In genomic region chr4:40329737-40330136, GRCm38 (mm10) we compare ENCODE assay signal across 18 mouse cellular contexts. TPM values are rescaled to one million over a fixed set of nuclear protein-coding genes. Genes with fewer than 3 reads are reported as not detected.
DNase-seq lines count a peak whose midpoint lies in the region; ATAC-seq and TF ChIP-seq lines count a peak whose summit lies in the region.
"Had no signal": no experiment of that assay in that cellular context is flagged by ENCODE, and none has a peak within 500 bp of the region (broad histone marks: within the 10 kb centered on the region; RNA-seq: fewer than 3 reads in every experiment).

No protein-coding gene starts in this region.

- TF ChIP-seq CTCF in kidney, postnatal 0 days (IDR thresholded peaks at IDR 0.05; ENCODE audit: low read depth) = no peak

- no peak overlapping the region for H3K4me2 ChIP-seq in kidney, postnatal 0 days (ENCODE audit: low read length)
- H3K4me2 ChIP-seq in heart, embryonic 16.5 days (ENCODE audit: low read depth, low read length) = no peak overlapping the region
- no peak overlapping the region for H3K4me2 ChIP-seq in intestine, embryonic 15.5 days (replicated peaks)
- H3K4me2 ChIP-seq: hindbrain, embryonic 12.5 days had no signal

- H3K4me1 ChIP-seq in kidney, postnatal 0 days (replicated peaks; ENCODE audit: insufficient read depth, low read length) = no peaks in the 10 kb centered on the region
- peaks cover 9% of the 10 kb centered on the region for H3K4me1 ChIP-seq in heart, embryonic 16.5 days (ENCODE audit: control insufficient read depth, insufficient read depth, low read length)
- no peaks in the 10 kb centered on the region for H3K4me1 ChIP-seq in intestine, embryonic 15.5 days (replicated peaks)
- H3K4me1 ChIP-seq: hindbrain, embryonic 12.5 days; midbrain, embryonic 10.5 days had no signal

- no peaks in the 10 kb centered on the region for H3K9me3 ChIP-seq in kidney, postnatal 0 days (replicated peaks; ENCODE audit: low read length)
- no peaks in the 10 kb centered on the region for H3K9me3 ChIP-seq in heart, embryonic 16.5 days (replicated peaks; ENCODE audit: control insufficient read depth, low read length)
- no peaks in the 10 kb centered on the region for H3K9me3 ChIP-seq in intestine, embryonic 15.5 days
- H3K9me3 ChIP-seq: hindbrain, embryonic 12.5 days; midbrain, embryonic 10.5 days had no signal

- WGBS in kidney, postnatal 0 days = 40% methylated on average over 5 of the region's 5 CpGs
- 23% methylated on average over 5 of the region's 5 CpGs for WGBS in heart, embryonic 16.5 days
- 75% methylated on average over 5 of the region's 5 CpGs for WGBS in intestine, embryonic 15.5 days

- DNase-seq in kidney, postnatal 0 days (ENCODE audit: low spot score) = peak; percentile 12
- DNase-seq in kidney, adult 11 months = no peak
- DNase-seq in ovary, postnatal 14 days (ENCODE audit: low spot score) = peak; percentile 4
- no peak for DNase-seq in adipocyte (ENCODE audit: low spot score)
- no peak for DNase-seq in frontal cortex, postnatal 25 days (ENCODE audit: low spot score in 2 of 2)
- DNase-seq: cerebellum, adult 18-20 months; embryo, embryonic 11 days; kidney, adult 18-20 months; layer of hippocampus, adult 9-11 months; left cerebral cortex, postnatal 4 days; liver, postnatal 0 days had no signal

- no peaks in the 10 kb centered on the region for H3K27me3 ChIP-seq in kidney, postnatal 0 days (ENCODE audit: insufficient read depth, low read length)
- H3K27me3 ChIP-seq in heart, embryonic 16.5 days (ENCODE audit: control insufficient read depth, insufficient read depth, low read length) = no peaks in the 10 kb centered on the region
- no peaks in the 10 kb centered on the region for H3K27me3 ChIP-seq in intestine, embryonic 15.5 days (replicated peaks)
- H3K27me3 ChIP-seq: hindbrain, embryonic 12.5 days had no signal

- no peak overlapping the region for H3K9ac ChIP-seq in kidney, postnatal 0 days (ENCODE audit: low read depth, low read length)
- no peak overlapping the region for H3K9ac ChIP-seq in heart, embryonic 16.5 days (ENCODE audit: low read length)
- no peak overlapping the region for H3K9ac ChIP-seq in intestine, embryonic 15.5 days
- H3K9ac ChIP-seq: hindbrain, embryonic 12.5 days; liver, postnatal 0 days had no signal

- no peak for ATAC-seq in kidney, postnatal 0 days (replicated peaks; ENCODE audit: low FRiP score, low read depth)
- peak; percentile 92 for ATAC-seq in common myeloid progenitor, adult 5-6 weeks (replicated peaks; ENCODE audit: low read depth, poor library complexity, severe bottlenecking)
- peak; percentile 49 for ATAC-seq in heart, embryonic 16.5 days (replicated peaks; ENCODE audit: extremely low read depth, insufficient read depth, low FRiP score)
- ATAC-seq in intestine, embryonic 15.5 days = no peak
- ATAC-seq: activated CD4-positive, CD25-positive, alpha-beta regulatory T cell, adult 4 months; liver, postnatal 0 days had no signal

- no peaks in the 10 kb centered on the region for H3K36me3 ChIP-seq in kidney, postnatal 0 days (ENCODE audit: insufficient read depth, low read length)
- H3K36me3 ChIP-seq in heart, embryonic 16.5 days (ENCODE audit: control insufficient read depth, insufficient read depth) = no peaks in the 10 kb centered on the region
- H3K36me3 ChIP-seq in intestine, embryonic 15.5 days = no peaks in the 10 kb centered on the region
- H3K36me3 ChIP-seq: hindbrain, embryonic 12.5 days; midbrain, embryonic 10.5 days had no signal

- no peak overlapping the region for H3K27ac ChIP-seq in kidney, postnatal 0 days
- H3K27ac ChIP-seq in heart, embryonic 16.5 days (ENCODE audit: low read length) = peak overlapping the region; percentile 49
- H3K27ac ChIP-seq in intestine, embryonic 15.5 days = no peak overlapping the region
- H3K27ac ChIP-seq: hindbrain, embryonic 12.5 days; midbrain, embryonic 10.5 days had no signal

- H3K4me3 ChIP-seq in kidney, postnatal 0 days (replicated peaks; ENCODE audit: low read depth, low read length) = no peak overlapping the region
- H3K4me3 ChIP-seq in heart, embryonic 16.5 days (ENCODE audit: low read length) = no peak overlapping the region
- no peak overlapping the region for H3K4me3 ChIP-seq in intestine, embryonic 15.5 days (replicated peaks)
- H3K4me3 ChIP-seq: erythroblast, embryonic 14.5 days; hindbrain, embryonic 12.5 days; midbrain, embryonic 10.5 days had no signal

RNA-seq across cellular contexts. Expression of gene Ndufb6, which starts 50.5 kb away (rescaled TPM):
- polyA plus RNA-seq in kidney, postnatal 0 days (2015; fragmentation: Nextera tagmentation; extraction: Ambion mirVana) = 524 and 542 TPM in 2 replicates
- total RNA-seq in common myeloid progenitor, adult 5-6 weeks (2017) = 39.5 and 47.0 TPM in 2 replicates
- 580 and 597 TPM in 2 replicates for polyA plus RNA-seq in heart, embryonic 16.5 days (2015; fragmentation: Nextera tagmentation; extraction: Ambion mirVana)
- 384 and 393 TPM in 2 replicates for polyA plus RNA-seq in intestine, embryonic 15.5 days (2015; fragmentation: Nextera tagmentation; extraction: Ambion mirVana)

Comparison
In these comparisons a context has a peak if more than half of its experiments do, and no peak if none do; other contexts are left out.
1. DNase-seq: peak in kidney, postnatal 0 days (single experiment) and ovary, postnatal 14 days (single experiment); none in kidney, adult 11 months (single experiment), adipocyte (single experiment) and frontal cortex, postnatal 25 days (0 of 2).
2. ATAC-seq: peak in common myeloid progenitor, adult 5-6 weeks (single experiment) and heart, embryonic 16.5 days (single experiment); none in kidney, postnatal 0 days (single experiment) and intestine, embryonic 15.5 days (single experiment).